Mouse (Mus musculus) 3T3-L1 (cell line): Measurements from ENCODE around the gene Zfand3.
A peak's percentile ranks its signal among the peaks of the same experiment; 100 is the strongest.

Source experiments
- DNase-seq: peaks from one replicate; pipeline ENCODE4 v3.0.0-alpha.2; 2015; ENCODE audit warnings: low read depth, low spot score

Zfand3 gene

DNA sequence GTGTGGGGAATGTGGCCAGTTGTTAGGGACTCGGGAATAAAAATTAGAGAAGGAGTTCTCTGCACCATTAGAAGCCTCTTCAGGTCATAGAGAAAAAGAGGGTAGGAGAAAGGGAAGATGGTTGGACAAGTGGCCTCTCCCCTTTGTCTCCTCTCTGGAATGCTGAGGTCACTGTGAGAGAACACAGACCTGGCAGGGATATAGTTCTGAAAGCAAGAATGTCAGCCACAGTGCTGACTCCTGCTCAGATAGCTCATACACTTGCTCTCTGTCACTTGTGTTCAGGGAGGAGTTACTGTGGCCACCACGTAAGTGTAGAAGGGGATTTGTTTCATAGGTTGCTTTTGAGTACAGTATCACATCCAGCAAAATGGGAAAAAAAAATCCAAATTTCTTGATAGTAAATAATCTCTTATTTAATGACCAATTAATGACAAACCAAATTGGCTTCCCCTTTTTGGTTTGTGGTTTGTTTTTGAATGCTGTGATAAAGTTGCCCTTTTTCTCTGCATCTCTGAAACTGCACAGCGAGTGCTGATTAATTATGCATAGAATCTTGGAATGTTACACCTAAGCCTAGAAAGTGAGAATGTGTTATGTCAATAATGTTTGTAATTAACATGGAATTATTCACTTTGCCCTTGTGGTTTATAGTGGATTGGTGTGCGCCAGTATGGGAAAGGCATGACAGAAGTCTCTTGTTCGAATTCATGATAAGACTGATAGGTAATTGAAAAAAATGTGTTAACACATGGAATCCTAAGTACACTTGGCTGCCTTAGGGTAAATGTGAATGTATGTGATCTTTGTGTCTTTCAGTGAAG, 47.2 kb downstream of the Zfand3 start:
- DNase-seq = peak; percentile 52

DNA sequence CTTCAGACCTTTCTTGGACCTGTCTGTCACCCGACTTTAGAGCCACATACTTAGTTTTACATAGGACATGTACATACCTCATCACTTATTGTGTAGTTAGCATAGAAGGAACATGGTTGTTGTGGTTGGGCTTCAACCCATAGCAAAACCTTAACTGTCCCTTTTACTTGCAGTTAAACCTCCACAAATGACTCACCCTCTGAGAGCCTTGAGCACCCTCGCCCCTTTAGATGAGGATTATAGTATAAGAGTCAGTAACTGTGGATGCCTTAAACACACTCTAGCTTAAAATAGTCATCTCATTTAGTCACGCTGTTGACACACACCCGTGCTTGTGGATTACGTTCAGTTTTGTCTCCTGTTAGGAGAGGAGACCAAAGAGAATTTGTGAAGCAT, 47.8 kb downstream of the Zfand3 start:
- DNase-seq = peak; percentile 53

DNA sequence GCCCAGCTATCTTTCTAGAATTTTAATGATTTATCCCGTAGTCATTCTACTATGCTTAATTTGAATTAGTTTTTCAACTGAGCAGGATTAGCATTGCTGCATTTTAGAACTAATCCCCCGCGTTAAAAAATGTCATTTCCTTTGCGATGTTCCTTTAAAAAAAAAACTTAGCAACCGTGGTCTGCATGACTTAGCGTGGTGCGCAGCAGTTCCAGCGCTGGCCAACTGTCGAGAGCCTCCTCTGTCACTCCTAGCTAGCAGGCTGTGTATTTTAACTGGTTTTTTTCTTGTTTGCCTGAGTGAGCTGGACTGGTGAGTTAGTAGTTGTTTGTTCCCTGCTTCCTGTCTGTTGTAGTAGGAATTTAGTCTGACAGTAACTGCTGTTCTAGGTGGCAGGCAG, 48.9 kb downstream of the Zfand3 start:
- DNase-seq = no peak

DNA sequence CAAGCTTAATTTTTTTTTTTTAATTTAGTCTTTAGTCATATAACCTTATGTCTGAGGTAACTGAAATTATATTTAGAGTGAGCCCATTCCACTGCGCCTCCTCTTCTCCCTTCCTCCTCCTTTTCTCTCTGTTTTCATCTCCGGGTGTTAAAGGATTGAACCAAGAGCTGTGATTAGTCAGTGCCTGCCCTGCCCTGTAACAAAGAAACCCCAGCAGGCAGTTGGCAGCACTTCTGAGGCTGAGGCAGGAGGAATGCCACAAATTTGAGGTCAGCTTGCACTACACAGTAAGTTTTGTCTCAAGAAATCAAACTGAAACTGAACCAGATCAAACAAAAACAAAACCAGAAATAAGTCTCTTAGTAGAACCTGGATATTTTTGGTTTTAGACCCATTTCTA, 49.3 kb downstream of the Zfand3 start:
- peak; percentile 62 for DNase-seq

DNA sequence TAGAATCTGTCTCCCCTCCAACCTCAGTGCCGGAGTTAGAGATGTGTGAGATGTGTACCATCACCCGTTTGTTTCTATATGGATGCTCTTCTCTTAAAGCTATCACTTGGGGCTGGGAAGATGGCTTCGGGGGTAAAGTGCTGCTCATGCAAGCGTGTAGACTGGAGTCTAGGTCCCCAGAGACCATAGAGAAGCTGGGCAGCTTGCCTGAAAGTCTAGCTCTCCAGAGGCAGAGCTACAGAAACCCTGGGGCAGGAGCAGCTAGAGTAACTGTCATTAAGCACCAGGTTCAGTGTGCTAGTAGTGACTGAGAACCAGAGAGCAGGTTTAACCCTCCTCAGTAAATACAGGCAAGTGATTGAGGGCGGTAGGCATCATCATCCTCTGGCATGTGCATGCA, 51.7 kb downstream of the Zfand3 start:
- peak; percentile 64 for DNase-seq

DNA sequence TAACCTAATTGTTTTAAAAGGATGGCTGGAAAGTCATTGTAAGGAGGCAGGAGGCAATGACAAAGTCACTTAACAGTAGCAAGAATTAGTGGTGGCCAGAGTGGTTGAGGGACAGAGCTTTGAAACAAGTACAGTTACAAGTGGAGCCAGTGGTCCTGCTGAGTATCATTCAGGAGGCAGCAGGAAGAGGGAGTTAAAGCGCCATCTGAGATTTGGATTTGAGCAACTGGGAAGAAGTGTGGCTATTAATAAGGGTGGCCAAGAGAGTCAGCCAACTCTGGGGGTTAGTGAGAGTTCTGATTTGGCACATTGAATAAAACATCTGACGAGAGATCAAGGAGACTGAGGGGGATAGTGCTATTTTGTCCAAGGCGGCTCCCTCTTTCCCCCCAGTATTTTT, 54.1 kb downstream of the Zfand3 start:
- no peak for DNase-seq

DNA sequence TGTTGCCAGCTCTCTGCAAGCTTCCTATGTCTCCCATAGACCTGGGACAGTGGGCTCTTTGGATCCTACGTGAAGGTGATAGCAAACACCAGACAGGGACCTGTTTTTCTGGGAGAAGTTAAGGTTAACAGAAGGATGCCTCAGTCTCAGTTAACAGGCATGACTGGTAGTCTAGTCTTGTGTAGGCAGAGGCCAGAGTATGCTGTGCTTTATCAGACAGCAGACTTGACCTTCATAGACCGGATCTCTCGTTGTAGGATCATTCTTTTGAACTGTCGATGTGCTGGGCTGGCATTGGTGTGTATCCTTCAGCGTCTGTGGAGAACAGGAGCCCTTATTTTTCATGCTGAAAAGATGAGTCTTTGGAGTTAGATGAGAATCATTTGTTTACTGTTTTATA, 54.5 kb downstream of the Zfand3 start:
- no peak for DNase-seq

DNA sequence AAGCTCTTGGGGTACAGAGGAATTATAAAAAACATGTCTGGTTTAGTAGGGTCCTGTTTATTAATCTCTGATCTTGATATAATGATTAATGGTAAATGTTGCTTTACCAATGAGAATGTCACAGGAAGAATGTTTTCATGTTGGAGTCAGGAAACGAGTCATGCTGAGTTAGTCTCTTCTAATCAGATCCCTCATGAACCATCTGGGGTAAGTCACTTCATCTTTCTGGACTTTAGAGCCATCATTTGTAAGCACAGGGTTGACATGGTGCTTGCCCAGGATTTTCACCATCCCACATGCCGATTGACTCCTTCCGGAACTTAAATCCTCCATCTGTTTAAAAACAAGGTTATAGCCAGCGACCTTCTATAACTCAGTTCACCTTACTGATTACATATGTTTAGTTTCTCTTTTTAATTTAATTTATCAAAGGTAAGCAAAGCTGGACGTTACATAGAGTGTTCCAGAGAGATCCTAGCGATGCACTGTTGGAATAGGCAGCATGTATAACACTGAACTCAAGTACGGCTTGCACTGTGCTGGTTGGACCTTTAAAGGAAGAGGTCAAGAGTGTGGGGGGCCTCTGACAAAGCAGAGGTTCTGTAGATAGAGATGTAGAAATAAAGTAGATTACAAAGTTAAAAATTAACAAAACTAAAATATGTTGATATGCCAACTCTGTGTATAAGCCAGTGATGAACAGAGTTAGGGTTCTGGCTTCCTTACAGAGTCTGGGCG, 56.7 kb downstream of the Zfand3 start:
- no peak for DNase-seq

DNA sequence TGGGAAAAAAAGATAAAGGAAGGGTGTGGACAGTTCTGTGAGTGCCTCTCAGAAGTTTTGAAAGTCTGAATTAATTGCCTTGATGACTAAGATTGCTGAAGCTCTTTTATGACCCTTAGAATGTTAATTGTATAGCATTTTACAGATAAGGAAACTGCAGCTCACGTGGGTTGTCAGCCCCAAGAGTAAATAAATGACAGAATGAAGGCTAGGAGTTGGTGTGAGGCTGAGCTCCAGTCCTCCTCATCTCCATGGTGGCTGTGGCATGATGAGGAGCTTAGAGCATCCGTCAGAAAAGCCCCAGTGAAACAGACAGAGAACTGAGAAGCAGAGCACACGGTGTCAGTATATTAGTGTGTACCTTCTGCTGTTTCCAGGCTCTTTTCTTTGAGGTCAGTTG, 59.3 kb downstream of the Zfand3 start:
- no peak for DNase-seq

DNA sequence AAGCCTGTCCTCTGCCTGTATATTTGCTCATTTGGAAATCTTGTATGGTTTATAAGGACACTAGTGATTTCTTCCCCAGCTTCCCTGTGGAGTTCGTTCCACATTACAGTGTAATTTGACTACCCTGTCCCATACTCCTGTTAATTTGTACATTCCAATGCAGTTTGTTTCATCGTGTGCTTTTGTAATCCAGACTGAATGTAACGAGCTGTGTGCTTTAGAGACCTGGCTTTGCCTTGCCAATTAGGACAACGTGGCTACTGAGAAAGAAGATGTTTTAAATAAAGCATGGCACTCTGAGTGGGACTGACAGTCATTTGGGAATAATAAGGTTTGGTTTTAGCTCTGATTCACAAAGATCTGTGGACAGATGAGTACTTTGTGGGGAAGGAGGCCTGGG, 60.2 kb downstream of the Zfand3 start:
- no peak for DNase-seq

DNA sequence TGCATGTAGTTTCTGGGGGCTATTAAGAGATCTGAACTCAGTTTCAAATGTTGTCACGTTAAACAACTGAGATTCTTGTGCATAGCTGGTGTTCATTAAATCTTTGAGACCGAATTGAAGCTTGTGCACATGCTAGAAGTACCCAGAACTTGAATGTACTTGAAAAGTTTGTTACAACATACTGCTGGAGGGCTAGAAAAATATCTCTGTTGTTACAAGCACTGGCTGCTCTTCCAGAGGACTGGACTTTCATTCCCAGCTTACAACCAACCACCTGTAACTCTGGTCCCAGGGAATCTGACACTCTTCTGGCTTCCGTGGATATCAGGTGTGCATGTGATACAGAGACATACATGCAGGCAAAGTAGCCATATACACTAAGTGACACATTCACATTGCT, 65.2 kb downstream of the Zfand3 start:
- no peak for DNase-seq

DNA sequence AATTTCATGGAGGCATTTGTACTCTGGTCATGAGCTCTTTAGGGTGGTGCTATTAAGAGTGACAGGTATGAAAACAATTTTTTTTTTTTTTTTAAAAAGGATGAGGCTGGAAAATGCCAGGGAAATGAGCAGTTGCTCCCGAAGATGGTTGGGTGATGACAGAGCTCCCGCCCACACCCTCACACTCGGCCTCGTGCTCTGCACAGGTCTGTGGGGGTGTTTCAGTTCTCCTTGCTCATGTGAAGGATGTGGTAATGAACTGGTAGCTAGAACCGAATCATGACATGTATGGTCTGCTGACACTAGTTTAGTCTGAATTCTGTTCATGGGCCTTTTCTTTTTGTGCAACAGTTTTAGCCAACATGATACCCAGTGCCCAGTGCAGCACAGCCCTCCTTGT, 66.1 kb downstream of the Zfand3 start:
- peak; percentile 77 for DNase-seq

DNA sequence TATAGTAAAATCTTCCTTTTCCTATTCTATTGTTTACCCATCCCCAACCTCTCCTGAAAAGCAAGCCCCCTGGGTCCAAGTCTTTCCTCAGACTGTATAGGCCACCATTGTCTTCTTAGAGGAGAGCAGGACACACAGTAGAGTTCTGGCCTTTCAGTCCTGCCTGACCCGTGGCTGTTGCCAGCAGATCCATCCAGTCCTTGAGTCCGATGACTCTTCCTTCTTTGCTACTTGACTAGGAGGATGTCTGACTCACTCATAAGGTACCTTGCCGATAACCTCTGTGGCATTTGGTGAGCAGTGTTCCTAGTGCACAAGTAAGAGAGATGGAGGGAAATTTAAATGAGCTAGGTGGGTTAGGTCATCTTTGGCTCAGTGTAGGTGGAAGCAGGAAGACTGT, 68.1 kb downstream of the Zfand3 start:
- DNase-seq = peak; percentile 48

DNA sequence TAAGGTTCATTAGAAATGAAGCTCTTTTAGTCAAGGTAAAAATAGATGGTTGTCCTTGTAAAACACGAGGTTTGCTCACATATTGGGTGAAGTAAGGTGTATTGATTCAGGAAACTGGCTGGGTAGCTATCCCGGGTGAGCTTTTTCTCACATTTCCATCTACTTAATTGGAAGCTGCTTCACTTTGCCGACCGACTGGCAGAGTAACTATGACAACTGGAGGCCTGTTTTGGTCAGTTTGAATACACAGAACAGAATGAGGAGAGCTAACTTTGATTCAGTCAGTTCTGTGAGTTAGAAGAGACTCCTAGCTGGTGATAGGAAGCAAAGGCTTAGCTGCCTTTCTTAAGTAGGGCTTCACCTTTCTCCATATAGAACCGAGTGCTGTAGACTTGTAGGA, 71.4 kb downstream of the Zfand3 start:
- DNase-seq = no peak

DNA sequence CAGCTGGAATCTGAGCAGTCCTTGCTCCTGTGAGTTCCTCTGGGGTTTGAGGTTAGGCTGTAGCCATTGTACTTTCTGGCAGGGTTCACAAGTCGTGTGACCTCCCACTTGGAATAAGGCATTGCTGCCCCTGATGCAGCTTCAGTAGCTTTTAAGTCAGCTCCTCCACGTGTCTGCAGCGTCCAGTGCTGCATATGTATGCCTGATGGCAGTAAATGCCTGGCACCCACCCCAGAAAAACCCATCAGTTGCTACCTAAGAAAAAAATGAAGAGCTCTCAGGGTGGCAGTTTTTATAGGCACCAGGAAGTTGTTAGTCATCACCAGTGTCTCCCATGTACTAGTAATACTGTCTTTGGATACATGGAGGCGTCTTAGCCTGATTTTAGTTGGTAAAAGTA, 79.5 kb downstream of the Zfand3 start:
- peak; percentile 90 for DNase-seq

DNA sequence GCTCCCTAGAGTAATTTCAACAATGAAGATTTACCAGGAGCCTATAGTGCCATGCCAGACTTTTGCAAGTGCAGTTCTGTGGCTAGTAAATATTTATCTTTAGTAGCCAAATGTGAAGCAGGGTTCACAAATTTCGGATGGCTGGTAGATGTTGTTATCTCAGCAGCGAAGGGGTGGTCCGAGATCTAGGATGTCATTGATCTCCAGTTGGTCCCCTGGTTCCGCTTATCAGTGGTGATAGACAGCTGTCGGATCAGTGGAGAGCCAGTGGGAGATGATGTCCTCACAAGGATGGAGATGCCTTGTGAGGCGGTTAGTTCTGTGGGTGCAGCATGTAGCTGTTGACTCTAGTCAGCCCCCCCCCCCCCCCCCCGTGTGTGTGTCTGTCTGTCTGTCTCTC, 82.2 kb downstream of the Zfand3 start:
- no peak for DNase-seq

DNA sequence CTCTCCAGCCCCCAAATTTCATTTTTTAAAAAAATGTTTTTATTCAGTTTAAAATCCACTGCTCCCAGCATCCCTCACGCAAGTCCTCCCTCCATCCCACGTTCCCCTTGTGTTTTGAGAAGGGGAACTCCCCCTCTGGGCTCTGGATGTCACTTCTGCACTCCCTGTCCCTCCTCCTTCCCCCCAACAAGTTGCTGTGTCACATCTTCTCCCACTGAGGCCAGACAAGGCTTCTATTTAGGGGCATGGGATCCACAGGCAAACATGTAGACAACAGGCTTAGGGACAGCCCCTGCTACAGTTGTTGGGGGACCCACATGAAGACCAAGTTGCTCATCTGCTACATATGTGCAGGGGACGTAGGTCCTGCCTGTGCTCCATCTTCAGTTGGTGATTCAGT, 83.9 kb downstream of the Zfand3 start:
- DNase-seq = no peak

DNA sequence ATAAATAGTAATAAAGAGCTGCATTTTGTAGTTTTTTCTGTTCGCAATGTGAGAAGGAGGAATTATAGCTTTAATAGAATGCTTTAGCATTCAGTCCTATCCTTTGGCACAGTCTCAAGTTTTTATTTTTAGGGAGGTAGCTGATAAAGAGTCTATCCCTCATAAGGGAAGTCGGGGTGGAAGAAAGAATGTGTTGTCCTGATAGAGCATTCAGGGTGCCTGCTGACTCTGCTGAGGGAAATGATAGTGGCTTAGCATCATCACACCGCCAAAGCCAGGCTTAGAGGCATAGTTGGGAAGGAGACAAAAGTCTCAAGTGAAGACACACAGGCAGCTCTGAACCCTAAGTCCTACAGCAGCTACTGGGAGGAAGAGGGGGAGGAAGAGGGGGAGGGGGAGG, 85.9 kb downstream of the Zfand3 start:
- no peak for DNase-seq

DNA sequence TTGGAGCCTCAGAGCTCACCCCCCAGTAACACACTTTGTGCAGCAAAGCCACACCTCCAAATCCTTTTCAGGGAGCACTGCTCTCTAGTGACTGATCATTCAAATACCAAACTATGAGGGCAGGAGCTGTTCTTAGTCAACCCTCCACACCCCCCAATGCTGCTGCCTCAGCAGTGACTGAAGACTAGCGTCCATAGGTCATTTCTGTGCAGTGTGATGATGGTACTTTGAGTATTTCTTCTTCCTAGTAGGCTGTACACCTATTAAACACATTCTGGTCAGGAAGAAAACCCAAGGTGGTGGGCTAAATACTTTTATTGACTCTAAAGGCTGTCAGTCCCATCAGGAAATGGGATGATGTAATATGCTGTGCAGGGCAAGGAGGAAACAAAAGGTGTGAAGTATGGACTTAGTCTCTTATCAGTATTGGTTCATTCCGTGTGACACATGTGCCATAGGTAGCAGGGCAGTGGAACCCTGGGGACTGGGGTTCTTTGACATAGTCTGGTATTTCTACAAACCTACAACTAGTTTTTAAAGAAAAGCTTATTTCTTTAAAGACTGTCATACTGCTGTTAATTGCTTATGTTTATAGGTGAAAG, 88.7 kb downstream of the Zfand3 start:
- no peak for DNase-seq

DNA sequence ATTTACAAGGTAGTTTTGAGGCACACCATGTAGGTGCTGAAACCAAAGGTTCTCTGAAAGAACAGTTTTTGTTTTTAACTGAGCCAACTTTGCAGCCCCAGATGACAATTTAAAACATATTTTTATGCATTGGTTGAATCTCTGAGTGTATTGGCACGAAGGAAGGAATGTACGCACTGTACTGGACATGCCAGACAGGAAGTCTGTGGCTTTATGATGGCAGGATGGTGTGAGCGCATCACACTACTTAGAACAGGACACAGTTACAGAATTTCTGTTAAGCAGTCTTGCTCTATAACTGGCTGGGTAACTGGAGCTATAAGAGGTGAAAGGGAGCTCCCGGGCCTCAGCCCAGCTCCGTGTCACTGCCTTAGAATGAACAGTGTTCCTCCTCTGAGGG, 92.6 kb downstream of the Zfand3 start:
- peak; percentile 63 for DNase-seq

DNA sequence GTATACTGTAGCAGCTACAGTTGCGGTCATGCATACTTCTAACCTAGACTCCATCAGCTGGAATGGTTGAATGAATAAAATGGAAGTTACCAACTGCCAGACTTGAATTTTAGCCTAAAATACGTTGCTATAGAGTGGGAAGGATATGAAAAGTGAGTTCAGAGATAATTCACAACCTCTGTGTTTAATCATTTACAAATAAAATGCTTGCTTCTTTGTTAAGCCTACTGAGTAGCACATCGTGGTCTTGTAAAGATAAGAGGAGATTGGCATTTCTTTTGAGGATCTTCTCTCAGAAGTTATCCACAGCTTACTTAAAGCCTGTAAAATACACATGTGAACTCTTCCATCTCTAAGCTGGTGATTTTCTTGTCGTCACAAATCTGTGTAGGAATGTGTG, 93.1 kb downstream of the Zfand3 start:
- no peak for DNase-seq

DNA sequence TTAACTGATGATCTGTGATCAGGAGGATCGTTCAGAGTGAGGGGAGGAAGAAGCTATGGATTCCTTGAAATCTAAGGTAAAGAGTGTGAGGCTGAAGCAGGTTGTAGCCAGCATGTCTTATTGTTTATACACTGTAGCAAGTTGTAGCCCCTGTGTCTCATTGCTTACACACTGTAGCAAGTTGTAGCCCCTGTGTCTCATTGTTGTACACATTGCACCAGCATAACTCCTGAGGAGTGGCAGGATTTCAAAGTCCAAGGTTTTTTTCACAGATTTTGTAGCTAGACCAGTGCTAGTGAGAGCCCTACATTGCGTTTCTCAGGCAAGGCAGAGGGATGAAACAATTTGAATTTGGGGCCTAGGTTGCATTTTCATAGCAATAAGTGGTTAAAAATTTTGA, 95.1 kb downstream of the Zfand3 start:
- DNase-seq = no peak

DNA sequence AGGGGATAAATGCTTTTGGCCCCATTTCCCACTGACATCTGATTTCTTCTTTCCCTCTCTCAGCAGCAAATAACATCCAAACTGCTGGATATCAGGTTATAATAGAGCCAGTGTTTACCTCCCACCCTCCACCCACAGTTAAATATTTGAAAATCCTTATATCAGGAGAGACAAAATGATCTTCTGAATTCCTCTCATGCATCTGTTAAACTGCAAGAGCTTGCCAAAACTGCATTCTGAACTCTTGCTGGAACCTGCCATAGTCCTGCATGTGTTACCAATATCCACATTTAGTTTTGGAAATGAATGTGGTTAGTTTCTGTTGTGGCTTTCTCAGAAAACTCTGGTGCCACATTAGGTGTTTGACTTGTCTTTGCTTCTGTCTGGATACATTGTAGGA, 97.3 kb downstream of the Zfand3 start:
- DNase-seq = peak; percentile 45
